Mouse (Mus musculus) cortical plate, adult 2 months (tissue): ENCODE measurements around the gene Phpt1.

ENCODE experiments used
- CTCF ChIP-seq: fragments of 200-500 bp; IDR thresholded peaks from 2 replicates; pipeline ENCODE4 v1.5.1; 2011; ENCODE audit warnings: mild to moderate bottlenecking, control low read depth, low read length; ENCODE audit not compliant: insufficient read depth; ENCODE audit errors: extremely low read depth
- POLR2A ChIP-seq: fragments of 200-500 bp; IDR thresholded peaks from 2 replicates; pipeline ENCODE4 v1.6.1; 2011; ENCODE audit warnings: mild to moderate bottlenecking, low read length, control low read depth; ENCODE audit not compliant: insufficient read depth; ENCODE audit errors: extremely low read depth

DNA sequence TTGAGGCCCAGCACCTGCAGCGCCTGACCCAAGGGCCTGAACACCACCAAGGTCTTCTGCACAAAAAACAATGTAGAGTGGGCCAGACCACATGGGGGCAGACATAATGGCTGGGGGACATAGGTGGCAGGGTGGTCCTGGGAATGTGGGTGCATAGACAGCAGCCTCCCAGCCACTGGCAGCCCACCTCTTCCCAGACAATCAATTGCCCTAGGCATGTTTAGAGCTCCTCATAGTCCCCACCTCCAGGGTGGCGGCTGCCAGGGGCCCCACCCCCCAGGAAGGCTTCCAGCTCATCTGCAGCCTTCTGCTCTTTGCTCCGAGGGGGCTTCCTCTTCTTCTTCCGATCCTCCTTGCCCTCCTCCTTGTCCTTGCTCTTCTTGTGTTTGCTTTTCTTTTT is 8.5 kb upstream of the Phpt1 start:
- TF ChIP-seq POLR2A (no peak), CTCF (no peak)
